Mouse (Mus musculus): ENCODE data around the gene Slc25a25.

DNA sequence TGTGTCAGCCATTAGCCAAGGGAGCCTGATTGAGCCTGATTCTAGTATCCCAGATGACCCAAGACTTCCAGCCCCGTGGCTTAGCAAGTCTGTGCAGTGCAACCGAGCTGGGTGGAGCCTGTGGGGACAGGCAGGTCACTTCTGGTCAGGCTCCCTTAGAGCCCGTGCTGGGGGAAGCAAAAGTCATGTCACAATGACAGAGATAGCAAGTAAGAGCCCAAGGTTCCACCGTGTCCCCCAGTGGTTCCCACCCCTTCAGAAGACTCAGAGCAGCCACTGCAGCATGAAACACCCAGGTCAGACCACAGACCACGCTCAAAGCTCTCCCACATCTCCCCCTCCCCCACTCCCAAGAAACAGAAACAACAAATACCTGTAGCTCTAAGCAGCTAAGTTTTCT lies 44.9 kb upstream of the Slc25a25 start:
- TF ChIP-seq CTCF (IDR thresholded peaks at IDR 0.05; ENCODE audit: extremely low read depth, insufficient read depth, insufficient read length, insufficient replicate concordance) (no peak), POLR2A (IDR thresholded peaks at IDR 0.05; ENCODE audit: low read depth, low read length) (no peak)

Measured in spleen, adult 2 months (tissue).